Mouse (Mus musculus) neural tube, embryonic 10.5 days (tissue): ENCODE data around the gene Tgfbr3.

Source experiments
- DNase-seq: peaks from one replicate; pipeline ENCODE4 v3.0.0-alpha.2; 2017; ENCODE audit warnings: low spot score; ENCODE audit errors: extremely low spot score

The Tgfbr3 gene

DNA sequence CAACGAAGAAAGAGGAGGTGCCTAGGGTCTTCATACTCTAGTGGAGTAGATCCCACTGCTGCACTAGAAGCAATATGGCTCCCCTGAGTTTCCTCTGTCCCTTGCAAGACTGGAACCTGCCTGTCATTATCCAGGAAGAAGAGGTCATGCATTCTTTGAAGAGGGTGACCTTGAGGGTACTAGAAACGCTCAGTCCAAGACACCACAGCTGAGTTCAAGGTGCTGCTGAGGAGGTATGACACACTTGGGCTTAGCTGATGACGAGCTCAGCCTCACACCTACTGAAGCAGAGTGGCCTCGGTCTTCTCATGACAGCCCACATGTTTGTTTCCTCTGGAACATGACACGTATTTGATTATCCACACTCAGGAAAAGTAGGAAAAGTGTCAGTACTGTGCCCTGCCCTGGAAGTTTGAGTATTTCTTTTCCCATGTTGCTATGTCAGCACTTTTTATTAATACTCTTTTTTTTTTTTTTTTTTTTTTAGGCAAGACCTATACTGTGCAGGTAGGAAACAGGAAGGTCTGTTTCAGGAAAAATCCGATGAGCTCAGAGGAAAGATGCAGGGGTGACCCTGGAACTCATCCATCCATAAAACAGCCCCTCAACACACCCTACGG is 176.7 kb downstream of the Tgfbr3 start:
- DNase-seq: no peak

GRCm38 (mm10) chr5:107111802-107112201 is 177.6 kb downstream of the Tgfbr3 start:
- no peak for DNase-seq

DNA sequence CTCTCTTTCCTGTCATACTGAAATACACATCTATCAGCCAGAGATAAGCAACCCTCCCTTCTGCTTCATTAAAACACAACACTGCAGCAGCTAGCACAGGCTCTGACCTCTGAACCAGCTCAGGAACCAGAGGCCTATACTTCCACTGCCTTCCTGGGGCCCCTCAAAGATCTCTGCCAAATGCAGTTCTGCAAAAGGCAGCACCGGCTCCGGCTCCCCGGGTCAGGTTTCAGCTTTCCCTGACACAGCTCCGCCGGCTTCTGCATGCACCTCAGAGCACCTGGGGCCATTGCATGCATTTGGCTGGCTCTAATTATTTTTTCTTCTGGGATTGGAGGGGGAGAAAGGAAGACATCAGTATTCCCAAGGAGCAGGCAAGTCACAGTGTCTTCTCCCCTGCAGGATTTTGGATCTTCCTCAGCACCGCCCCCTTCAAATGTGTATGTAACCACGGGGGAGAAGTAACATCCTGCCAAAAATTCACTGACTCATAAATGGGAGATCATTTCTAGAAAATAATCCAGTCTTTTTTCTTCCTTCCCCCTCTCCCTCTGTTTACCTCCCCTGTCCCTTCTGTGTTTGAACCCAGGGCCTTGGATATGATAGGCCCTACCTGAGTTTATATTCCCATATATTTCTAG is 178.4 kb downstream of the Tgfbr3 start:
- peak; percentile 62 for DNase-seq

GRCm38 (mm10) chr5:107110089-107110879 is 179.1 kb downstream of the Tgfbr3 start:
- DNase-seq: peak; percentile 47

GRCm38 (mm10) chr5:107109416-107109815 is 180.0 kb downstream of the Tgfbr3 start:
- DNase-seq: peak; percentile 38

DNA sequence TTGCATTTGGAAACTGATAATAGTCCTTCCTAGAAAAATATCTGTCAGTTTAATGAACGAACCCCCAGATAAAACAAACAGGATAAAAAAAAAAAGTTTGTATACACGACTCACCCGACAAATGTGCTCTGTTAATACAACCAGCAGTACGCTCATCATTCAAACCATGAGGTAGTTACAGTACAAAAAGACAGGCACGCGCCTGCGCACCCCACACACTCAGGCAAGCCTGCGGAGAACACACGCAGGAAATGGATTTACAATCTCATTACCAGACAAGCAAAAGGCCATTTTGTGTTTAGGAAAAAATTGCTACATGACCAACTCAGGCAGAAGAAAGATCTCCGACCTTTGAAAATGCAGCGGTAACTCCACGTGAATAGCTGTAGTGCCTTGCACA is 182.6 kb downstream of the Tgfbr3 start:
- DNase-seq: no peak

DNA sequence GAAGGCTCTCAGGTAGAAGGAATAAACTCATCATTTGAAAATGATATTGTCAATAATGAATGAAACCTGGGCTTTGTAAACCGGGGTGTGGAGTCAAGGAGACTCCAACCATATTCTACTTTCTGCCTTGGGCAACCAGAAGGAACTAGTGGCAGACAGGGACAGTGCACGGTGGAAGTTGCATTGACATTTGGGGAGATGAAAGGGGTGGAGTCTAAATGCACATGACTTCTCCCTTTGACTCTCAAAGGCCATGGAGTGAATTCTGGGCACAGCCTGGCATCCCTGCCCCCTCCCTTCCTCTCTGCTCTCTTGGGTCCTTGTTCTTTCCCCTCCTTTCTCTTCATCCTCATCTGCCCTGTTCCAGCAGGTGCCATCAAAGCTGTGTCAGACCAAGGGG is 183.3 kb downstream of the Tgfbr3 start:
- no peak for DNase-seq

DNA sequence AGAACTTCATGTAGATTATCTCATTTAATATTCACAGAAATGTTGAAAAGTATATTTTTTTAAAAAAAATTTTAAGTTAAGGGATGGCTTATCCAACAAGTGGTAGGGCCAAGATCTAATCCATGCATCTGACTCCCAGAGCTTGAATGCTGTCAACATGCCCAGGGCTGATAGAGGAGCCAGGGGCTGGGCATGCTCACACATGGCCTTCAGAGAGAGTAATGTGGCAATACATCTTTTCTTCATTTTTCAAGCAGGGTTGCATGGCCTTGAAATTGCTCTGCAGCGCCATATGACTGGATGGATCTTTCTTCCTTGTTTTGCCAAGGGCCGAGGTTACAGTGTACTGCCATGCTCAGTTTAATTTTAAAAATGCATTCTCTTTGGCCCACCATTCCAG is 185.8 kb downstream of the Tgfbr3 start:
- no peak for DNase-seq

DNA sequence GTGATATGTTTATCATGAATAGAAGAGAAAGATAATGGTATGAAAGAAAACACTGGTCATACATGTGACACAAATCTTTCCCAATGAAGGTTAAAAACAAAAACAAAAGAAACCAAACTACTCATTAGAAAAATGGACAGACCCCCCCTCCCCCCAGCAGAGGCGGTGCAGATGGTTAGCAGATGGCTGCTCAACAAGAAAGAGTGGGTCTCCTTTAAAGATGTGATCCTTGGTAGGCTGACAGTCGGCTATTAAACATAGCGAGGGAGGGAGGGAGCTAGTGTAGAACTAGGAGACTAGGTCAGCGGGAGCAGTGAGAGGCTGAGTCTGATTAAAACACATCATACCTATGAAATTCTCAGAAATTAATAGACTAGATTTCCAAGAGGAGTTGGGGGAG is 186.5 kb downstream of the Tgfbr3 start:
- no peak for DNase-seq

GRCm38 (mm10) chr5:107101684-107102083 is 187.7 kb downstream of the Tgfbr3 start:
- no peak for DNase-seq

- DNase-seq: no peak
These were observed 188.3 kb downstream of the Tgfbr3 start for GRCm38 (mm10) chr5:107101135-107101534.

DNA sequence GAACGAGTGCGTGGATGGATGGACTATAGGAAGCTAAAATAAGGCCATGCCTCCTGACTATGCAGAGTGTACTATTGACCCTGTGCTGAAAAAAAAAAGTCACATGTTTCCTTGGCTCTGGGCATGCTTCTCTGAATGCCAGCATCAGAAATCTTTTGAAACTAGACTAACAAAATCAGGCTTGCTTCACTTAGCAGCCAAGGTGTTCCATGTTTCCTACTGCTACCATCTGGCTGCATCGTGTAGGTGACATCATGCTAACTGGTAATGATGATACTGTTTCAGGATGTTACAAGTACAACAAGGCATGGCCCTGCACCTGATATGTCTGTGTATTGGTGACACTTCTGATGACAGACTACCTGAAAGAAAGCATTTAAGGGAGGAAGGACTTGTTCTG is 189.8 kb downstream of the Tgfbr3 start:
- DNase-seq: no peak

- DNase-seq: no peak
These were observed 190.4 kb downstream of the Tgfbr3 start for GRCm38 (mm10) chr5:107099076-107099475.

DNA sequence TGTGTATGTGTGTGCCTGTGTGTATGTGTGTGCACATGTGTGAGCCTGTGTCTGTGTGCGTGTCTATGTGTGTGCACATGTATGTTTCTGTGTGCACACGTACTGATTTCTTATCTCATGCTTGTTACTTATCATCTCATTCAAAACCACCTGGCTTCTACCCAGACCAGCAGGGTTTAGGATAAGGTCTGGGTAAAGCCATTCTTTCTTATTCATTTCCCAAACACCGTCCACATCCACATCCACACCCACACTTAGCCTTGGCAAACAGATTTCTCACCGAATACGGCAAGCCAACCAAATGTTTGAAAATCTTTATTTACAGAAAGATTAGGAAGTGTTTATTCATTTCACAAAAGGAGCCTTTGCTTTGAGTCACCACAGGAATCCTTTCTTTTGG is 191.4 kb downstream of the Tgfbr3 start:
- DNase-seq: no peak

GRCm38 (mm10) chr5:107097314-107097713 is 192.1 kb downstream of the Tgfbr3 start:
- no peak for DNase-seq

GRCm38 (mm10) chr5:107094233-107094632 is 195.2 kb downstream of the Tgfbr3 start:
- no peak for DNase-seq

- no peak for DNase-seq
These were observed 196.2 kb downstream of the Tgfbr3 start for GRCm38 (mm10) chr5:107093253-107093652.

DNA sequence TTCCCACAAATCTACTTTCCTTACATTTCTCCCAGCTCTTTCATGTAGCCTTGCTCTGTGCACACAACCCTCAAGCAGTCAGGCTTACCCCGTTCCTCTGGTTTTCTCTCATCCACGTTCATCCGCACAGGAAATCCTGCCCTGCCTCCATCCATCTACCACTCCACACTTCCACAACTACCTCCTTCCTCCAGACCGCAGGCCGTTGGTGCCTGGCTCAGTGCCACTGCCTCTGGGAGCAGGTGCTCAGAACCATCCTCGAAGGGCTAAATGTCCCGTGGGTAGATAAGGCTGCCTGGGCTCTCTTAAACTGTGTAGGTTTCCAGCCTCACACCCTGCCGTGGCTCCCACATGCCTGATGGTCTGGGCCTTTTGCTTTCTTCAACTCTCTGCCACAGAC is 197.3 kb downstream of the Tgfbr3 start:
- no peak for DNase-seq

GRCm38 (mm10) chr5:107089966-107090365 is 199.5 kb downstream of the Tgfbr3 start:
- no peak for DNase-seq

DNA sequence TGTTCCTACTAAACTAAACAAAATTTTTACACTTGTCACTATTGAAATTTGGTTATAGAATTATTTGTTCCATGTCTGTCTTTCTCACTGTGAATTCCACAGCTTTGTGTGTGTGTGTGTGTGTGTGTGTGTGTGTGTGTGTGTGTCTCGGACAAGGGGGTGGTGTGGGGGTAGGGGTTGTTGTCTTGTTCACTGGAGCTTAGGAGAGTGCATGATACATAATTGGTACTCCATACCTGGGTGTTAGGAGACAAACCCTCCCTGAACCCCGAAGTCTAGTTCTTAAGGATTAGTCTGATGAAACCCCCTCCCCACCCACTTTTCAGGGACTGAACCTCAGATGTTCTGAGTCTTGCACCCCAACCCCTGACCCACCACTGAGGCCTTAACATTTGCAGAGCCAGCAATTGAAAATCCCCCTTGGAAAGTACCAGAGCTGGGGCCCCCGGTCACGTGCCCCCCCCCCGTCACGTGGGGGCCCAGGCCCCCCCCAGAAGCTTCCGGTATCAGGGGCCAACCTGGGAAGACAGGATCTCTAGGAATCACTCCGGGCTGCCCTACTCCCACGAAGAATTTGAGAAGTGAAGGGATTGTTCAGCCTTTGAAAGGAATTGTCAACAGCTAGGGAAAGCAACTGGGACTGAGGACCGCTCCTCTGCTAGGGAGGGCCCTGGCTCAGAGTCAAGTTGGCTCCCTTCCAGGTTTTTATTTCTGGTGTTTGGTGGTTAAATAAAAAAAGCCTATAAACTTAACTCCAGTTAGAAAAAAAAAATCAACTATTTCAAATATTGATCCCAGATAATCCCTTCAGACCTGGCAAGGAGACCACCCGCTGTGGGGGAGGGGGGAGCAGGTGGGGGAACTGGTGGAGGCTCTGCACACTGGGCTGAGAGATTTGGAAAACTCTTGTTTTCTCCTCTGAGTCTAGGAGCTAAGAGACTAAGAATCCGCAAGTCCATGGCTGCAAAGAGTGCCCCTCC is 201.3 kb downstream of the Tgfbr3 start:
- no peak for DNase-seq

DNA sequence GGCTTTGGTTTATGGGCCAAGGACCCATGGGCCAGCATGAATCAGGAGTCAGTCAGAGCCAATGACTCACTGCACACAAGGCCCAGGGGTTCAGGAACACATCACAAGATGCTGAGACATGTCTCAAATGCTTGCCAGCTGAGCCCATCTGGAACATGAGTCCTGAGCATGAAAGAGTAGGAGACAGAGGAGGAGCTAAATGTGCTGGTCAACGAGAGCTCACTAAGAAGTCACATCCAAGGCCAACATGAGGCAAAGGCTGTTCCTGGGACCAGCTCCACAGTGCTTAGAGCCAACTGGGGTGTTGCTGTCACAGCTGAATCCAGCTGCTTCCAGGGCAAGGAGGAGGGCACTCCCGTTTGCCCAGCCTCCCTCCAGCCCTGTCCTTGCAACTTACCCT is 202.1 kb downstream of the Tgfbr3 start:
- DNase-seq: no peak
